Mouse (Mus musculus): ENCODE measurements at regions not wholly inside any gene's neighbourhood (a gene's known extent, or its start where the extent isn't known, plus 50 kb on each side); places are given as distances from the start of the nearest gene placed in this dataset.
"Not testable (repeated sequence)": the region's sequence is repeated elsewhere in the genome, so short reads cannot be mapped to it uniquely, and the experiment has no call there.

GRCm38 (mm10) chr2:171593884-171594283 is 449.4 kb downstream of the Cbln4 start:
- DNase-seq (ENCODE audit: low spot score in 2 of 2), result no peak

DNA sequence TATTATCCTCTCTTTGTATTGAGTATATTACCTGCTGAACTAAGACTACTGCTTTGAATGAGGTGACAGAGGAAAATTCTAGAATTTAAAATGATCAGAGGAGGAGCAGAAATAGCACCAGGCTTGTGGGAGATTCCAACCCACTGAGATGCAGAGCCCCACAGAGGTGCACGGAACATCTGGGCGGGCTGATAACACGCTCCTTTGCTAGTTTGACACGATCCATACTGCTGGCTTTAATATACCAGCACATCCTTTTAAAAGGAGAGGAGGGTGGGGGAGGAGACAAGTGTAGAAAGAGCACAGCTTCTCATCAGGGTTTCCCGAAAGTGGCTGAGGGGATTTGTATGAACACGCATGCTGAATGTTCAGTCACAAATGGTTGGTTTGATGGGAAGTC is 451.0 kb downstream of the Cbln4 start:
- DNase-seq (ENCODE audit: low spot score in 2 of 2), result no peak

- no peak for DNase-seq (ENCODE audit: low spot score in 2 of 2)
Measured at GRCm38 (mm10) chr2:171588158-171588557, 455.1 kb downstream of the Cbln4 start.

- DNase-seq (ENCODE audit: low spot score in 2 of 2), result no peak
Measured at GRCm38 (mm10) chr2:171587635-171588034, 455.6 kb downstream of the Cbln4 start.

DNA sequence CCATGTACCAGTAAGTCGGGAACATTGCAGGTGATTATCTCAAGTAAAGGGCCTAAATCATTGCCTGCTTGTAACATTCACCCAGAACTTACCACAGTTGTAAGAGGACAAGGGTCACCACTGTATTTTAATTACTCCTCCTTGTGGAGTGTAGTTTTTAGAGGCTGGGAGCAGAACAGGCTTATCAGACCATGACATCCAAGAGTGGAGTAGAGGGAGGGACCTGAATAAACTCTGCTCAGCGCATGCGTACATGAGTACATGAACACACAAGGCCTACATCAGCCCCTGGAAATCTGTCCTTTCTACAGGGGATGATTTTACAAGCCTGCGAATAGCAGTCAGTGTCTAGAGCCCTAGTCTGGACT is 456.4 kb downstream of the Cbln4 start:
- no peak for DNase-seq (ENCODE audit: low spot score in 2 of 2)

- no peak for DNase-seq (ENCODE audit: low spot score in 2 of 2)
Measured at GRCm38 (mm10) chr2:171586217-171586852, 456.9 kb downstream of the Cbln4 start.

GRCm38 (mm10) chr2:171574360-171574759 is 468.9 kb downstream of the Cbln4 start:
- DNase-seq (ENCODE audit: low spot score in 2 of 2), result no peak

DNA sequence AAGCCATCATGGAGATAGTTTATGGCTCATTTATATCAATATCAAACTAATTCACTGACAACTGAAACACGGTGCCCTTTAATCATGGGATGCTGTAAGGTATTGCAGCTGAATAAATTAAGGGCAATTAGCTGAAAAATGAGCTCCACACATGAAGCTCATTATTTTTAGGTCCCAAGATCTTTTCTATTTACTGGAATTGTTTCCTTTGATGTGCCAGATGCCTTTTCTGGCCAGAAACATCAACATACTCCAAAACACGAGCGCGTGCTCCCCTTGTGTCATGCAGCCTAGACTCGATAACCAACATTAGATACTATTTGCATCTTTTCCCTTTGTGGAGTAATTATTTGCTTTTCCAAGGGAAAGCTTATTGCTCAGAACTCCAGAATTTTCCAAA is 480.6 kb downstream of the Cbln4 start:
- DNase-seq (ENCODE audit: low spot score in 2 of 2), result no peak

DNA sequence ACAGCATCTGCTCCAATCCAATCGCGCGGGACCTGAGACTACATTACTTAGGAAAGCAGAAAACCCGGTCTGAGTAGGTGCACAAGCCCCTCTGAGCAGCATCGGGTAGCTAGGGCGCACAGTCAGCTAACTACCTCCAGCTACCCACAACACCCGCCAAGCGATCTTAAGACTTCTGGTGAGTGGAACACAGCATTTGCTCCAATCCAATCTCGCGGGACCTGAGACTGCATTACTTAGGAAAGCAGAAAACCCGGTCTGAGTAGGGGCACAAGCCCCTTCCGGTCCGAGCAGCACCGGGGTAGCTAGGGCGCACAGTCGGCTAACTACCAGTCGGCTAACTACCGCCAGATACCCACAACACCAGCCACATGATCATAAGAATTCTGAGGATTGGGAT is 500.5 kb downstream of the Cbln4 start:
- DNase-seq (ENCODE audit: low spot score in 2 of 2), result not testable (repeated sequence)

GRCm38 (mm10) chr2:171514876-171515275 is 528.4 kb downstream of the Cbln4 start:
- no peak for DNase-seq (ENCODE audit: low spot score in 2 of 2)

DNA sequence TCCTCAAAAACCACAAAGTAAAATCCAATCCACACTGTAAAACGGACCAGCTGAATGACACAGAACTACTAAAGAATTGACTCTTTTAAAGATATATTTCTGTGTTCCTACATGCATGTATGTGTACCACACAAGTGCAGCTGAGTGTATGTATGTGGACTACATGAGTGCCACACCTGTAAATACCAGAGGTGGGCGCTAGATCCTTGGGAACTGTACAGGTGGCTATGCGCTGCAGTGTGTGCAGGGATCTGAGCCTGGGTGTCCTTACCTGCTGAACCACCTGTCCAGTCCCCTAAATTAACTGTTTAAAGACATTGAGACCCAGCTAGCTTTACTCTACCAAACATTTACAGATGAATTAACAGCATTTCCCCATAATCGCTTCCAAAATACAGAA is 546.6 kb downstream of the Cbln4 start:
- DNase-seq (ENCODE audit: low spot score in 2 of 2), result no peak

GRCm38 (mm10) chr2:171493741-171494140 is 549.5 kb downstream of the Cbln4 start:
- no peak for DNase-seq (ENCODE audit: low spot score in 2 of 2)

GRCm38 (mm10) chr2:171487284-171487683 is 556.0 kb downstream of the Cbln4 start:
- DNase-seq (ENCODE audit: low spot score in 2 of 2), result no peak

- DNase-seq (ENCODE audit: low spot score in 2 of 2), result no peak
Measured at GRCm38 (mm10) chr2:171453241-171453640, 590.0 kb downstream of the Cbln4 start.

DNA sequence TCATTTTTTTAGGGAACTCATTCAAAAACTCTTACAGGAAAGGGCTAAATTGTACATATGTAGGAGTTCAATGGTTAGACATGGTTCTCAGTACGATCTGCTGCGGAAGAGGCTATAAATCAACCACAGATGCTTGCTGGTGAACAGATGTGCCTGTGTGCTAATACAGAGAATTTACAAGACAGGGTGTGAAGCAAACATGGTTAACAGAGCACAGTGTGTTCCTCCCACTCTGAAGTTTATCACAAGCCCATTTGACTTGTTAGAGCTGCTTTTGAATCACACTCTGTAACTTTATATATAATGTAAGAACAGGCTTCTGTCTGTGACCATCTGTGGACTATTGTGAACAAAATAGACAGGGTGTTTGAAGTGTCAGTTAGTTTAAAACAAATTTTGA is 637.2 kb downstream of the Cbln4 start:
- DNase-seq (ENCODE audit: low spot score in 2 of 2), result no peak

DNA sequence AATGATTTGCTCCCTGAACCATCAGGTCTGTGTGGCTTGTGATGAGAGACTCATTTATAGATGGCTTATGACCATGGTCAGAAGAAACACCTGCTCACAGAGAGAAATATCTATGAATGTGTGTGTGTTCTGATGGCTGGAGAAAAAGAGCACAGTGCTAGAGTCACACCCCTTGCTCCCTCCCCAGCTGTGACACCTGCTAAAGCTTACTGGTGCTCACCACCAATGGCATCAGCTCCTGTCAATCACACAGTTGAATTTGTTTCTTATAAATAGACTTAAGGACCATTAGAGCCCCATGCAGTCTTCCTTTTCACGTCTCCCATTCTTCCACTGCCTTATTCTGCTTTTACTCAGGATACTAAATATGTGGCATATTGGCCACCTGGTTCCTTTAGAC is 654.3 kb downstream of the Cbln4 start:
- DNase-seq (ENCODE audit: low spot score in 2 of 2), result no peak

DNA sequence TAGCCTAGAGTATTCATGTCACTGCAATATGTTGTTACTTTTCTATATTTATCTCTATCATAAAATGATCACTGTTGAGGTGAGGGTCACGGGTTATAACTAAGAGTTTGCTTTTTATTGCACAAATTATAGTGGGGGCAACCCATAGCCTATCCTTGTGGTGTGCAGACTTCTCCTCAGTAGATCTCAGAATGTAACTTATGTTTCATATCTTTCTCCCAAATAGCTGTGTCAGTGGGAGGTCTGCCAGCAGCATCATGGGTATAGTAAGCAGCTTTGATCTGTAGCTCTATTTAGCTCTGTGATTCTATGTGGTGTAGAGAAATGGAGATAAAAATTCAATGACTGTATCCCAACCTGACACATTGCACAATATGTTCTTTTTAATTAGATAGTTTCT is 641.9 kb downstream of the Dok5 start:
- DNase-seq (ENCODE audit: low spot score in 2 of 2), result no peak

DNA sequence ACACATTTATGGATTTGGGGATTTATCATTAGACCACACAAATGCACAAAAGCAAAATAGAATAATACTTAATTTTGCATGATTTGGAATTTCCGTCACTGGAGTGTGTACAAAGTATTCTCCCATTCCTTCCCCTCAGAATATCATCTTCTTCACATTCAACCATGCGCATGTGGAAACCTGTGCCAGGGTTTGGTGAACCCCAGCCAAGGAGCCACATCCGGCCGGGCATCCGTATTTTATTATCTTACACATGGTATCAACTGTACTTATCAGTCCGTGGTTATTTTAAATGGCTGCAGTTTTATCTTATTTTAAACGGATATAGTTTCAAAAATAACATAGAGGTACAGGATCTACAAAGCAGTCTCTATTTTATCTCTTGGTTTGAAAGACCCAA is 641.4 kb downstream of the Dok5 start:
- DNase-seq (ENCODE audit: low spot score in 2 of 2), result no peak

DNA sequence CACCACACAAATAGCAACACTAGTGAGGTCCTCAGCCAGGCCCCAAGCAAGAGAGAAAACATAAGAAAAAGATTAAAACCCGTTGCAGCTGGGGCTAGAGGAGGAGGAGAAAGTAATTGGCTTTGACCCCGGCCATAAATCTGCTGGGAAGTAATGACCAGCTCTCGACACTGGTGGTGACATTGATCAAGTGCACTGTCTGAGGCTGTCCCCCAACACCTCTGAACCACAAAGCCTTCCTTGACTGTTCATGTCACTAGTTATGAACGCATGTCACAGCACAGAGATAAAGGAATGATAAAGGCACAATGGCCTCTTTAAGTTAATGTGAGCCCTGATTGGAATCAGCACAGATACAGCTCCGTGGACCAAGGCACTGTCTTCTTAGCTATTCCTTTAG is 640.1 kb downstream of the Dok5 start:
- no peak for DNase-seq (ENCODE audit: low spot score in 2 of 2)

DNA sequence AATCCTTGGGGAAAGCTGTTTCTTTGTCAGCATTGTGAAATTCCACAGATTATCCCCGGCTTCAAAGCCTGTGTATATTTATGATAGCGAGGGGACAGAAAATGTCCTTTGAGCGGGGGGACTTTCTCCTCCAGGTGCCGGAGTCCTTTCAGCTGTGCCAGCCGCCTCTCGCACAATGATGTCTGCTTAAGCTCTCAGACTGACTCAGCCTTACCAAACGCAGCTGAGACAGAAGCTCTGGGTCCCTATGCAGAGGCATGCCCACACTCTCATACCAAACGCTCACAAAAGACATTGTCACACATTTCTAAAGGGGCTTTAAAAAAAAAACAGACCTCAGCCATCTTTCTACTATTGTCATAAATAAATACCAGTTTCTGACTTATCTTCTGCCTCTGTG is 633.9 kb downstream of the Dok5 start:
- DNase-seq (ENCODE audit: low spot score in 2 of 2), result no peak

- DNase-seq (ENCODE audit: low spot score in 2 of 2), result no peak
Measured at GRCm38 (mm10) chr2:171364621-171365020, 633.0 kb downstream of the Dok5 start.

- DNase-seq (ENCODE audit: low spot score in 2 of 2), result no peak
Measured at GRCm38 (mm10) chr2:171363381-171363780, 631.8 kb downstream of the Dok5 start.

DNA sequence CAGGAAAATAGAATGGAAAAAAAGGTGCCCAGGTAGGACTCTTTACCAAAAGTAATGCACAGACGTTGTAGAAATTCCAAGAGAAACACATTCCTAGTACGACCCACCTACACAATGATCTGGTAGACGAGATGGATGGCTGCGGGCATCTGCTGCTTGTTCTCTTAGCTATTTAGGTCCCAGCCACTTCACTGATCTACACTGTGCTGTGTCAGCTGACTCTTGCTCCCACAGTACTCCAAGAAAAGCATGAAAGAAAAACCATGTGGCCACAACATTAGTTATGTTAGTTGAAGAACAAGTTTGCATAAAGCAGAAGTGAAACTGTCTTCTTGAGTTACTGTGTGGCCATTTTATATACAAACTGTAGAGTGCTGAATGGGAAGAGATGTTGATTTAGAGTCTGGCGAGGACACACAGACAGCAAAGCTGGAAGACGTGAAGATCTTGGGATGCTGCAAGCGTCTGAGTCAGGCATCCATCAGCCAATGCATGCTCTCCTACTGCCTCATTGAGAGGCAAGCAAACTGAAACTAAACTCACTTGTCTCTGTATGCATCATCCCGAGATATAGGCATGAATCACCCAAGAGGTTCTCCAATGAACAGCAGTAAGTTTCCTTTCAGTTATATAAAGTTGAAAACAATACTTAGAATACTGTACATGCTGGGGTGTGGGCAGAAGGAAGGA is 626.6 kb downstream of the Dok5 start:
- no peak for DNase-seq (ENCODE audit: low spot score in 2 of 2)

DNA sequence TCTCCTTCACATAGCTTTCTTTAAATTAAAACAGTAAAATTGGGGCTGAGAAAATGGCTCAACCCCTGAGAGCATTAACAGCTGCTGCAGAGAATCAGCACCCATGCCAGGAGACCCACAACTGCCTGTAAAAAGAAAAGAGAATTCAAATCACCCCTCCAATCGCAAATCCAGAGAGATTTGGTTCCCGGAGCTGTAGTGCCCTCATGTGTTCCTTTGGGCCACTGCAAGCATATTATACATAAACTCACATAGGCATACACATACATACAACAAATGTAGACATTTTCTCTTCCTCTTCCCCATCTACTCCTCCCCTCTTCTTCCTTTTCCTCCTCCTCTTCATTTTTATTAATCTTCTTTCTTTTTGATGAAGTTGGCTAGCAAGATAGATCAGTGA is 616.5 kb downstream of the Dok5 start:
- no peak for DNase-seq (ENCODE audit: low spot score in 2 of 2)
